Mouse (Mus musculus): ENCODE data around the gene Tcam1. TPM values are rescaled to one million over a fixed set of nuclear protein-coding genes. Genes with fewer than 3 reads are reported as not detected.

The Tcam1 gene
- total RNA-seq, 1 experiment: 1.0 TPM

DNA sequence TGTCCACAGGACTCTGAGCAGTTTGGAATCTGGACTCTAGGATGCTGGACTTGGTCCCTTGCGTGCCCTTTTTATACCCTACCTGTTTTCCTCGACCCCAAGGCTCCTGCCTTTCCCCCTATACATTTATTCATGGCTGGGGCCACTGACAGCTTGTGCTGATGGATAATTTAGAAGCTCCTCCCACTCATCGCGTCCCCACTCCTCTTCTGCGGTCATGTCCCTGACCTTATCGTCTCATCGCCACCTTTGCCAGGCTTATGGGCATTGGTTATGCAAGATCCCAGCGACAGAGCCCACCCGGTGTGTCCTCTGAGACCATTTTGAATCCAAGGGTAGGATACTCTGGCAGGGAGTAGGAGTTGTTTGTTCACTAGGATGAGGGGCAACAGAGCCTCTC is 25.3 kb downstream of the Tcam1 start, which contains the start of gene Gh:
Gene Gh (minus strand): TSS at position 101 of the 400 bp plus-strand sequence.
- H3K27ac ChIP-seq (ENCODE audit: insufficient read depth, low read depth, low read length, poor library complexity, severe bottlenecking): no peak within 1 kb of the TSS
- no peaks in the 10 kb centered on the region for H3K9me3 ChIP-seq (ENCODE audit: control insufficient read depth, insufficient read depth, low read depth, low read length)
- no peaks in the 10 kb centered on the region for H3K4me1 ChIP-seq (ENCODE audit: control insufficient read depth in 2 of 2, insufficient read depth in 2 of 2, low read length in 2 of 2, poor library complexity in 1 of 2)
- in situ Hi-C loops (cut with MboI; ENCODE audit: low sequenced_read_pairs in 2 of 2, unreplicated experiment in 2 of 2): no loop called here
- H3K36me3 ChIP-seq (ENCODE audit: control insufficient read depth, insufficient read depth, low read length, poor library complexity, severe bottlenecking): no peaks in the 10 kb centered on the region
- H3K4me3 ChIP-seq (ENCODE audit: insufficient read depth in 1 of 2, low read depth in 1 of 2, low read length in 2 of 2, poor library complexity in 1 of 2, severe bottlenecking in 1 of 2): no peak within 1 kb of the TSS
- no peak within 1 kb of the TSS for H3K9ac ChIP-seq (ENCODE audit: insufficient read depth, low read depth, low read length, poor library complexity, severe bottlenecking)
- no peak for DNase-seq (ENCODE audit: low read depth, low spot score)
- no peak for TF ChIP-seq ZC3H11A (IDR thresholded peaks at IDR 0.05; ENCODE audit: borderline replicate concordance, low read depth, low read length)
- no peak for TF ChIP-seq HCFC1 (IDR thresholded peaks at IDR 0.05; ENCODE audit: borderline replicate concordance, insufficient read depth, low read length)
- TF ChIP-seq CHD2 (IDR thresholded peaks at IDR 0.05; ENCODE audit: low read depth, low read length): no peak
- TF ChIP-seq ZNF384 (IDR thresholded peaks at IDR 0.05; ENCODE audit: low read depth, low read length): no peak
- TF ChIP-seq MAFK (IDR thresholded peaks at IDR 0.05; ENCODE audit: insufficient read depth, low read depth, low read length): no peak

DNA sequence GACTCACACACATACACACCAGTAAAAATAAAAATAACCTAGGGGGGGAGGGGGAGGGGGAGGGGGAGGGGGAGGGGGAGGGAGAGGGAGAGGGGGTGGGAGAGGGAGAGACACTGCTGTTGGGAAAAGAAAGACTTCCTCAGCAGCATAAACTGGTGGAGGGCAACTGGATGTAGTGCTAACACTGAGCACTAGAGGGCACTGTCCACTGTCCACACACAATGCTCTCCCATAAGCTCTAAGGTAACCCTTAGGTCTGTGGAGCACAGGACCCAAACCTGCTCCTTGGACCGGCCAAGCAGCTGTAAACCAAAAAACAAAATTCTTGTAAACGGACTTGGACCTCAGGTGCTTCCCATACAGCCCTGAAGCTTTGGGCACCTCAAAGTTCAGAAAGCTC is 26.2 kb downstream of the Tcam1 start:
- Histone ChIP-seq H3K4me1 (ENCODE audit: control insufficient read depth in 2 of 2, insufficient read depth in 2 of 2, low read length in 2 of 2, poor library complexity in 1 of 2) (no peaks in the 10 kb centered on the region), H3K9ac (ENCODE audit: insufficient read depth, low read depth, low read length, poor library complexity, severe bottlenecking) (no peak overlapping the region), H3K9me3 (ENCODE audit: control insufficient read depth, insufficient read depth, low read depth, low read length) (no peaks in the 10 kb centered on the region), H3K36me3 (ENCODE audit: control insufficient read depth, insufficient read depth, low read length, poor library complexity, severe bottlenecking) (no peaks in the 10 kb centered on the region), H3K4me3 (ENCODE audit: insufficient read depth in 1 of 2, low read depth in 1 of 2, low read length in 2 of 2, poor library complexity in 1 of 2, severe bottlenecking in 1 of 2) (no peak overlapping the region), H3K27ac (ENCODE audit: insufficient read depth, low read depth, low read length, poor library complexity, severe bottlenecking) (no peak overlapping the region)
- TF ChIP-seq ZNF384 (IDR thresholded peaks at IDR 0.05; ENCODE audit: low read depth, low read length): no peak
- TF ChIP-seq ZC3H11A (IDR thresholded peaks at IDR 0.05; ENCODE audit: borderline replicate concordance, low read depth, low read length): peak; percentile 53; the same call in 1 of the 2 replicates
- peak; percentile 71 for DNase-seq (ENCODE audit: low read depth, low spot score)
- in situ Hi-C loops (cut with MboI; ENCODE audit: low sequenced_read_pairs in 2 of 2, unreplicated experiment in 2 of 2): no loop called here

DNA sequence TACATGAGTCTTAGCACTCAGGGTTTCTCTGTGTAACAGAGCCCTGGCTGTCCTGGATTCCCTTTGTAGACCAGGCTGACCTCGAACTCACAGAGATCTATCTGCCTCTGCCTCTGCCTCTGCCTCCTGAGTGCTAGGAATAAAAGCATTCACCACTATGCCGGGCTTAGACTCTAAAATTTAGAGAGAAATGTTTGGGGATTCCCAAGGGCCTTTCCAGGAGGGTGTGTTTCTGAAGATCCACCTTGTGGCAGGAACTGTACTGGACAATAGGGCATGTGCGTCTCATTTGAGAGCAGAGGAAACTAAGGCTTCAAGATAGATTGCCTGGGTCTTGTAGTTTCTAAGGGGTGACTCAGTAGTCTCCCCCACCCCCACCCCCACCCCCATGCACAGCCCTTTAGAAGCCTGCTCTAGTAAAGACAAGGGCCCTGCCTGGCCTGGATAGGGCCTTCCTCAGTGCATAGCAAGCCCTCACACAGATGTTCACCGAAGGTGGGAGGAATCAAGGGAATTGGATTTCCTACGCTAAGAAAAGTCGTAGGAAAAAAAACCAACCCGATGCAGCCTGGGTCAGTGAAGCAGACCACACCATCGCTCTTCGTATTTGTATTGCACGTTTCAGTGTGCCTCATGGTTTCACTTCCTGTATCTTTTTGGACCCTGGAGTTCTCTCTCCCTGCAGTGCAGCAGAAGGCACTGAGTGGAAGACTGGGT is 29.0 kb downstream of the Tcam1 start:
- Histone ChIP-seq H3K4me1 (ENCODE audit: control insufficient read depth in 2 of 2, insufficient read depth in 2 of 2, low read length in 2 of 2, poor library complexity in 1 of 2) (no peaks in the 10 kb centered on the region; a peak in 1 of 4 replicates), H3K27ac (ENCODE audit: insufficient read depth, low read depth, low read length, poor library complexity, severe bottlenecking) (no peak overlapping the region), H3K36me3 (ENCODE audit: control insufficient read depth, insufficient read depth, low read length, poor library complexity, severe bottlenecking) (no peaks in the 10 kb centered on the region), H3K9ac (ENCODE audit: insufficient read depth, low read depth, low read length, poor library complexity, severe bottlenecking) (no peak overlapping the region), H3K9me3 (ENCODE audit: control insufficient read depth, insufficient read depth, low read depth, low read length) (no peaks in the 10 kb centered on the region), H3K4me3 (ENCODE audit: insufficient read depth in 1 of 2, low read depth in 1 of 2, low read length in 2 of 2, poor library complexity in 1 of 2, severe bottlenecking in 1 of 2) (no peak overlapping the region)
- TF ChIP-seq CHD2 (IDR thresholded peaks at IDR 0.05; ENCODE audit: low read depth, low read length): no peak
- no peak for TF ChIP-seq MAFK (IDR thresholded peaks at IDR 0.05; ENCODE audit: insufficient read depth, low read depth, low read length)
- TF ChIP-seq ZC3H11A (IDR thresholded peaks at IDR 0.05; ENCODE audit: borderline replicate concordance, low read depth, low read length): no peak
- no peak for TF ChIP-seq ZNF384 (IDR thresholded peaks at IDR 0.05; ENCODE audit: low read depth, low read length)
- in situ Hi-C loops (cut with MboI; ENCODE audit: low sequenced_read_pairs in 2 of 2, unreplicated experiment in 2 of 2): no loop called here
- no peak for DNase-seq (ENCODE audit: low read depth, low spot score)

- Histone ChIP-seq H3K27ac (ENCODE audit: insufficient read depth, low read depth, low read length, poor library complexity, severe bottlenecking) (no peak overlapping the region), H3K9ac (ENCODE audit: insufficient read depth, low read depth, low read length, poor library complexity, severe bottlenecking) (no peak overlapping the region), H3K4me1 (ENCODE audit: control insufficient read depth in 2 of 2, insufficient read depth in 2 of 2, low read length in 2 of 2, poor library complexity in 1 of 2) (no peaks in the 10 kb centered on the region; a peak in 1 of 4 replicates), H3K4me3 (ENCODE audit: insufficient read depth in 1 of 2, low read depth in 1 of 2, low read length in 2 of 2, poor library complexity in 1 of 2, severe bottlenecking in 1 of 2) (no peak overlapping the region), H3K9me3 (ENCODE audit: control insufficient read depth, insufficient read depth, low read depth, low read length) (no peaks in the 10 kb centered on the region), H3K36me3 (ENCODE audit: control insufficient read depth, insufficient read depth, low read length, poor library complexity, severe bottlenecking) (no peaks in the 10 kb centered on the region)
- DNase-seq (ENCODE audit: low read depth, low spot score): no peak
- TF ChIP-seq HCFC1 (IDR thresholded peaks at IDR 0.05; ENCODE audit: borderline replicate concordance, insufficient read depth, low read length): no peak
- peak; percentile 65 for TF ChIP-seq MAFK (IDR thresholded peaks at IDR 0.05; ENCODE audit: insufficient read depth, low read depth, low read length)
- in situ Hi-C loops (cut with MboI; ENCODE audit: low sequenced_read_pairs in 2 of 2, unreplicated experiment in 2 of 2): no loop called here
Observed at GRCm38 (mm10) chr11:106306065-106306385, 29.6 kb downstream of the Tcam1 start.

DNA sequence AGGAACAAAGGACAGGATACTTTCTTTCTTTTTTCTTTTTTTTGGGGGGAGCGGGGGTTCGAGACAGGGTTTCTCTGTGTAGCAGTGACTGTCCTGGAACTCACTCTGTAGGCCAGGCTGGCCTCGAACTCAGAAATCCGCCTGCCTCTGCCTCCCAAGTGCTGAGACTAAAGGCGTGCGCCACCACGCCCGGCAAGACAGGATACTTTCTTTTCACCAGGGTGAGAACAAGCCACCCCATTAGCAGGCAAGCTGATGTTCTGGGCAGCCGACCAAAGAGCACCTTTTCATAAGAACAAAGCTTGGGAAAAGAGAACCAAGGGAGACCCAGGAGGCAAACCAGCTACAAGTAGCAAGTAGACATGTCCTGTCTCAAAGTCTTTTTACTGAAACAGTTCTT is 30.3 kb downstream of the Tcam1 start:
- no peak overlapping the region for H3K9ac ChIP-seq (ENCODE audit: insufficient read depth, low read depth, low read length, poor library complexity, severe bottlenecking)
- DNase-seq (ENCODE audit: low read depth, low spot score): no peak
- no peaks in the 10 kb centered on the region; a peak in 1 of 4 replicates for H3K4me1 ChIP-seq (ENCODE audit: control insufficient read depth in 2 of 2, insufficient read depth in 2 of 2, low read length in 2 of 2, poor library complexity in 1 of 2)
- H3K36me3 ChIP-seq (ENCODE audit: control insufficient read depth, insufficient read depth, low read length, poor library complexity, severe bottlenecking): no peaks in the 10 kb centered on the region
- H3K27ac ChIP-seq (ENCODE audit: insufficient read depth, low read depth, low read length, poor library complexity, severe bottlenecking): no peak overlapping the region
- no peak overlapping the region for H3K4me3 ChIP-seq (ENCODE audit: insufficient read depth in 1 of 2, low read depth in 1 of 2, low read length in 2 of 2, poor library complexity in 1 of 2, severe bottlenecking in 1 of 2)
- H3K9me3 ChIP-seq (ENCODE audit: control insufficient read depth, insufficient read depth, low read depth, low read length): no peaks in the 10 kb centered on the region
- in situ Hi-C loops (cut with MboI; ENCODE audit: low sequenced_read_pairs in 2 of 2, unreplicated experiment in 2 of 2): no loop called here
- TF ChIP-seq HCFC1 (IDR thresholded peaks at IDR 0.05; ENCODE audit: borderline replicate concordance, insufficient read depth, low read length) (no peak), CHD2 (IDR thresholded peaks at IDR 0.05; ENCODE audit: low read depth, low read length) (no peak), MAFK (IDR thresholded peaks at IDR 0.05; ENCODE audit: insufficient read depth, low read depth, low read length) (no peak), ZNF384 (IDR thresholded peaks at IDR 0.05; ENCODE audit: low read depth, low read length) (no peak), ZC3H11A (IDR thresholded peaks at IDR 0.05; ENCODE audit: borderline replicate concordance, low read depth, low read length) (no peak)

Data from ES-E14 (cell line).